Mouse (Mus musculus): ENCODE results near the gene Cpa2. TPM values are rescaled to one million over a fixed set of nuclear protein-coding genes. Genes with fewer than 3 reads are reported as not detected.
A peak's percentile ranks its signal among the peaks of the same experiment; 100 is the strongest.

The Cpa2 gene
- polyA plus RNA-seq, 1 experiment from 2014 or later, result 8.5 TPM

- Histone ChIP-seq H3K4me3 (no peak overlapping the region), H3K9ac (no peak overlapping the region), H3K4me1 (replicated peaks) (peaks cover 42% of the 10 kb centered on the region), H3K4me2 (no peak overlapping the region), H3K9me3 (no peaks in the 10 kb centered on the region), H3K27ac (replicated peaks) (0 out of 2 replicates have a peak overlapping the region, but pooled peaks have one; percentile 79), H3K27me3 (no peaks in the 10 kb centered on the region), H3K36me3 (no peaks in the 10 kb centered on the region)
- ATAC-seq (ENCODE audit: low FRiP score, low read depth), result no peak
Measured at GRCm38 (mm10) chr6:30551193-30551515, 9.8 kb downstream of the Cpa2 start.

- peak overlapping the region; percentile 23 for H3K4me3 ChIP-seq
- H3K4me1 ChIP-seq (replicated peaks), result peaks cover 35% of the 10 kb centered on the region
- 12% methylated on average over 23 of the region's 23 CpGs for WGBS
- no peaks in the 10 kb centered on the region for H3K36me3 ChIP-seq
- H3K27ac ChIP-seq (replicated peaks), result peak overlapping the region; percentile 79
- H3K27me3 ChIP-seq, result no peaks in the 10 kb centered on the region
- H3K4me2 ChIP-seq, result peak overlapping the region; percentile 55
- H3K9me3 ChIP-seq, result no peaks in the 10 kb centered on the region
- ATAC-seq (ENCODE audit: low FRiP score, low read depth), result peak; percentile 76; the same call in 1 of the 2 replicates
- peak overlapping the region; percentile 42 for H3K9ac ChIP-seq
Measured at GRCm38 (mm10) chr6:30551644-30552580, 10.5 kb downstream of the Cpa2 start.

- Histone ChIP-seq H3K4me3 (no peak overlapping the region), H3K27ac (replicated peaks) (peak overlapping the region; percentile 6; the same call in 1 of the 2 replicates), H3K36me3 (no peaks in the 10 kb centered on the region), H3K4me1 (replicated peaks) (peaks cover 30% of the 10 kb centered on the region), H3K9ac (no peak overlapping the region), H3K27me3 (no peaks in the 10 kb centered on the region), H3K9me3 (no peaks in the 10 kb centered on the region), H3K4me2 (no peak overlapping the region; the same call in 1 of the 2 replicates)
- 40% methylated on average over 6 of the region's 6 CpGs for WGBS
- no peak for ATAC-seq (ENCODE audit: low FRiP score, low read depth)
Measured at GRCm38 (mm10) chr6:30552628-30553027, 11.2 kb downstream of the Cpa2 start.

- no peak overlapping the region for H3K4me2 ChIP-seq
- no peaks in the 10 kb centered on the region for H3K36me3 ChIP-seq
- H3K27me3 ChIP-seq, result no peaks in the 10 kb centered on the region
- H3K9me3 ChIP-seq, result no peaks in the 10 kb centered on the region
- H3K9ac ChIP-seq, result no peak overlapping the region
- H3K27ac ChIP-seq (replicated peaks), result no peak overlapping the region
- no peak overlapping the region for H3K4me3 ChIP-seq
- H3K4me1 ChIP-seq (replicated peaks), result peaks cover 21% of the 10 kb centered on the region
- WGBS, result 67% methylated on average over 7 of the region's 7 CpGs
- no peak for ATAC-seq (ENCODE audit: low FRiP score, low read depth)
Measured at GRCm38 (mm10) chr6:30553381-30554010, 12.1 kb downstream of the Cpa2 start.

GRCm38 (mm10) chr6:30554092-30554491, 12.7 kb downstream of the Cpa2 start:
- Histone ChIP-seq H3K4me1 (replicated peaks) (peaks cover 17% of the 10 kb centered on the region), H3K9ac (no peak overlapping the region), H3K4me2 (no peak overlapping the region), H3K36me3 (no peaks in the 10 kb centered on the region), H3K27me3 (no peaks in the 10 kb centered on the region), H3K4me3 (no peak overlapping the region), H3K9me3 (no peaks in the 10 kb centered on the region), H3K27ac (replicated peaks) (no peak overlapping the region)
- WGBS, result 83% methylated on average over 5 of the region's 5 CpGs
- ATAC-seq (ENCODE audit: low FRiP score, low read depth), result no peak

- Histone ChIP-seq H3K4me2 (no peak overlapping the region), H3K27ac (replicated peaks) (no peak overlapping the region), H3K9me3 (no peaks in the 10 kb centered on the region), H3K36me3 (no peaks in the 10 kb centered on the region), H3K9ac (no peak overlapping the region), H3K27me3 (no peaks in the 10 kb centered on the region), H3K4me1 (replicated peaks) (peaks cover 14% of the 10 kb centered on the region), H3K4me3 (no peak overlapping the region)
- 89% methylated on average over 5 of the region's 5 CpGs for WGBS
- no peak for ATAC-seq (ENCODE audit: low FRiP score, low read depth)
Measured at GRCm38 (mm10) chr6:30554621-30555170, 13.3 kb downstream of the Cpa2 start.

- H3K27me3 ChIP-seq, result no peaks in the 10 kb centered on the region
- ATAC-seq (ENCODE audit: low FRiP score, low read depth), result no peak
- no peaks in the 10 kb centered on the region for H3K9me3 ChIP-seq
- H3K36me3 ChIP-seq, result no peaks in the 10 kb centered on the region
- peaks cover 14% of the 10 kb centered on the region for H3K4me1 ChIP-seq (replicated peaks)
- no peak overlapping the region for H3K9ac ChIP-seq
- WGBS, result 16% methylated on average over 5 of the region's 9 CpGs
- no peak overlapping the region for H3K4me2 ChIP-seq
- H3K27ac ChIP-seq (replicated peaks), result no peak overlapping the region
- no peak overlapping the region for H3K4me3 ChIP-seq
Measured at GRCm38 (mm10) chr6:30556080-30556479, 14.7 kb downstream of the Cpa2 start.

- 46% methylated on average over 1 of the region's 1 CpGs for WGBS
- no peak for ATAC-seq (ENCODE audit: low FRiP score, low read depth)
Measured at GRCm38 (mm10) chr6:30559726-30560125, 18.3 kb downstream of the Cpa2 start.

GRCm38 (mm10) chr6:30562132-30562531, 20.8 kb downstream of the Cpa2 start:
- no peaks in the 10 kb centered on the region for H3K27me3 ChIP-seq
- no peaks in the 10 kb centered on the region for H3K9me3 ChIP-seq
- WGBS, result 75% methylated on average over 4 of the region's 4 CpGs
- no peaks in the 10 kb centered on the region for H3K36me3 ChIP-seq
- ATAC-seq (ENCODE audit: low FRiP score, low read depth), result no peak
- no peak overlapping the region for H3K4me3 ChIP-seq
- no peak overlapping the region for H3K4me2 ChIP-seq
- no peaks in the 10 kb centered on the region for H3K4me1 ChIP-seq (replicated peaks)
- H3K9ac ChIP-seq, result no peak overlapping the region
- no peak overlapping the region for H3K27ac ChIP-seq (replicated peaks)

More at GRCm38 (mm10) chr6:30559726-30560125, 18.3 kb downstream of the Cpa2 start:
- Histone ChIP-seq H3K4me2 (no peak overlapping the region), H3K4me1 (replicated peaks) (no peaks in the 10 kb centered on the region), H3K9ac (no peak overlapping the region), H3K4me3 (no peak overlapping the region), H3K27ac (replicated peaks) (no peak overlapping the region), H3K36me3 (no peaks in the 10 kb centered on the region), H3K27me3 (no peaks in the 10 kb centered on the region), H3K9me3 (no peaks in the 10 kb centered on the region)

GRCm38 (mm10) chr6:30563575-30563974, 22.2 kb downstream of the Cpa2 start:
- Histone ChIP-seq H3K9me3 (no peaks in the 10 kb centered on the region), H3K4me2 (no peak overlapping the region), H3K9ac (no peak overlapping the region), H3K36me3 (no peaks in the 10 kb centered on the region), H3K27ac (replicated peaks) (no peak overlapping the region), H3K4me1 (replicated peaks) (no peaks in the 10 kb centered on the region), H3K4me3 (no peak overlapping the region), H3K27me3 (no peaks in the 10 kb centered on the region)
- ATAC-seq (ENCODE audit: low FRiP score, low read depth), result no peak
- 90% methylated on average over 6 of the region's 6 CpGs for WGBS

GRCm38 (mm10) chr6:30564051-30564450, 22.7 kb downstream of the Cpa2 start:
- Histone ChIP-seq H3K9ac (no peak overlapping the region), H3K4me2 (no peak overlapping the region), H3K4me3 (no peak overlapping the region), H3K27ac (replicated peaks) (no peak overlapping the region), H3K36me3 (no peaks in the 10 kb centered on the region), H3K4me1 (replicated peaks) (no peaks in the 10 kb centered on the region), H3K27me3 (no peaks in the 10 kb centered on the region), H3K9me3 (no peaks in the 10 kb centered on the region)
- 89% methylated on average over 6 of the region's 6 CpGs for WGBS
- ATAC-seq (ENCODE audit: low FRiP score, low read depth), result no peak

- no peaks in the 10 kb centered on the region for H3K9me3 ChIP-seq
- no peaks in the 10 kb centered on the region for H3K27me3 ChIP-seq
- H3K4me3 ChIP-seq, result no peak within 1 kb of the TSS
- H3K4me1 ChIP-seq (replicated peaks), result peaks cover 14% of the 10 kb centered on the region
- H3K27ac ChIP-seq (replicated peaks), result 0 out of 2 replicates have a peak within 1 kb of the TSS, but pooled peaks have one; percentile 39
- WGBS, result 78% methylated on average over 5 of the region's 5 CpGs
- no peak within 1 kb of the TSS for H3K9ac ChIP-seq
- ATAC-seq (ENCODE audit: low FRiP score, low read depth), result no peak
- H3K36me3 ChIP-seq, result no peaks in the 10 kb centered on the region
- H3K4me2 ChIP-seq, result no peak within 1 kb of the TSS
Measured at GRCm38 (mm10) chr6:30568069-30568468, 26.7 kb downstream of the Cpa2 start, which contains the start of gene Cpa4. Gene Cpa4, plus strand, starts transcription at chr6:30568369.
